Mouse (Mus musculus): Measurements from ENCODE around the gene Osbpl3. TPM values are rescaled to one million over a fixed set of nuclear protein-coding genes. Genes with fewer than 3 reads are reported as not detected.

The Osbpl3 gene
- polyA plus RNA-seq, 1 experiment from 2014 or later = 14.5 TPM

- ATAC-seq (ENCODE audit: insufficient number of reproducible peaks, low FRiP score, low TSS enrichment, low read depth) = no peak
- no peaks in the 10 kb centered on the region for H3K27me3 ChIP-seq
These were observed 10.4 kb upstream of the Osbpl3 start for GRCm38 (mm10) chr6:50466451-50466850.

GRCm38 (mm10) chr6:50464690-50465485 lies 8.9 kb upstream of the Osbpl3 start:
- 78% methylated on average over 9 of the region's 9 CpGs for WGBS
- Histone ChIP-seq H3K27ac (replicated peaks) (no peak overlapping the region), H3K27me3 (no peaks in the 10 kb centered on the region), H3K4me2 (replicated peaks) (no peak overlapping the region), H3K36me3 (no peaks in the 10 kb centered on the region), H3K9me3 (replicated peaks) (no peaks in the 10 kb centered on the region), H3K4me1 (no peaks in the 10 kb centered on the region), H3K9ac (no peak overlapping the region), H3K4me3 (replicated peaks) (no peak overlapping the region)
- no peak for ATAC-seq (ENCODE audit: insufficient number of reproducible peaks, low FRiP score, low TSS enrichment, low read depth)

More at GRCm38 (mm10) chr6:50466451-50466850, 10.4 kb upstream of the Osbpl3 start:
- Histone ChIP-seq H3K4me1 (no peaks in the 10 kb centered on the region), H3K27ac (replicated peaks) (no peak overlapping the region), H3K36me3 (no peaks in the 10 kb centered on the region), H3K4me2 (replicated peaks) (no peak overlapping the region), H3K9ac (no peak overlapping the region), H3K4me3 (replicated peaks) (no peak overlapping the region), H3K9me3 (replicated peaks) (no peaks in the 10 kb centered on the region)
- WGBS = 65% methylated on average over 3 of the region's 3 CpGs

GRCm38 (mm10) chr6:50462026-50462425 lies 6.0 kb upstream of the Osbpl3 start:
- Histone ChIP-seq H3K27ac (replicated peaks) (no peak overlapping the region), H3K36me3 (no peaks in the 10 kb centered on the region), H3K9ac (no peak overlapping the region), H3K4me1 (peaks cover 2% of the 10 kb centered on the region; the same call in 1 of the 2 replicates), H3K4me2 (replicated peaks) (no peak overlapping the region), H3K27me3 (no peaks in the 10 kb centered on the region), H3K9me3 (replicated peaks) (no peaks in the 10 kb centered on the region), H3K4me3 (replicated peaks) (no peak overlapping the region)
- WGBS = 87% methylated on average over 4 of the region's 4 CpGs
- ATAC-seq (ENCODE audit: insufficient number of reproducible peaks, low FRiP score, low TSS enrichment, low read depth) = no peak

DNA sequence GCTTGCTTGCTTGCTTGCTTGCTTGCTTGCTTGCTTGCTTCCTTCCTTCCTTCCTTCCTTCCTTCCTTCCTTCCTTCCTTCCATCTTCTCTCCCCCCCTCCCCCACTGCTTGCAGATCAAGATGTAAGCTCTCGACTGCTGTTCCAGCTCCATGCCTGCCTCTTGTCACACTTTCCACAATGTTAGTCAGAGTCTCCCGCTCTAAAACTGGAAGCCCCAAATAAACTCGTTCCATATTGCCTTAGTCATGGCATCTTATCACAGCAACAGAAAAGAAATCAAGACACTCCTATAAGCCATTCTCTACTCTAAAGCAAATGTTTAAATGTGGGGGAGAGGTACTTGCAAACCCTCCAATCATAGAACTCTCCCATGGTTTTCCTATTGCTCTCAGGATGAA lies 5.6 kb upstream of the Osbpl3 start:
- peaks cover 5% of the 10 kb centered on the region for H3K4me1 ChIP-seq
- H3K36me3 ChIP-seq = no peaks in the 10 kb centered on the region
- no peak overlapping the region for H3K9ac ChIP-seq
- H3K4me3 ChIP-seq (replicated peaks) = no peak overlapping the region
- no peaks in the 10 kb centered on the region for H3K9me3 ChIP-seq (replicated peaks)
- no peak overlapping the region for H3K4me2 ChIP-seq (replicated peaks)
- no peak for ATAC-seq (ENCODE audit: insufficient number of reproducible peaks, low FRiP score, low TSS enrichment, low read depth)
- H3K27ac ChIP-seq (replicated peaks) = no peak overlapping the region
- H3K27me3 ChIP-seq = no peaks in the 10 kb centered on the region
- 78% methylated on average over 3 of the region's 3 CpGs for WGBS

DNA sequence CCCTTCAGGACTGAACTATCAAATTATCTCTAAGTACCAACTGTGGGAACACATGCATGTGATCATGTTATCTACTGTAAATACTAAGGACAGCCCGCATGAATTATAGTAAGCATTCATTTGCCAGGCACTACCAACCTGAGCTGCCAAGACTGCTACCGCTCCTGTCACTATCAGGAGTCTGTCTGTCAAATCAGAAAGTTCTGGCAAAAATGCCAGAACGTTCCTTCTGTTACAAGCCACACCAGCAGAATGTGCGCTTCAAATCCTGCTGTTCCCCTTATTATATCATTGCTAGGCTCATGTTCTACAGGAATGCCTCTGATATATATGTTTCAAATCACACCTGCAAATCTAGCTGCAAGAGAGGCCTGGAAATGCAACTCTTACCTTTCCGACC lies 4.6 kb upstream of the Osbpl3 start:
- H3K27me3 ChIP-seq = no peaks in the 10 kb centered on the region
- ATAC-seq (ENCODE audit: insufficient number of reproducible peaks, low FRiP score, low TSS enrichment, low read depth) = no peak
- H3K4me2 ChIP-seq (replicated peaks) = no peak overlapping the region
- no peak overlapping the region for H3K4me3 ChIP-seq (replicated peaks)
- H3K4me1 ChIP-seq = peaks cover 10% of the 10 kb centered on the region
- no peak overlapping the region for H3K9ac ChIP-seq
- WGBS = 85% methylated on average over 5 of the region's 5 CpGs
- no peak overlapping the region for H3K27ac ChIP-seq (replicated peaks)
- no peaks in the 10 kb centered on the region for H3K36me3 ChIP-seq
- no peaks in the 10 kb centered on the region for H3K9me3 ChIP-seq (replicated peaks)

DNA sequence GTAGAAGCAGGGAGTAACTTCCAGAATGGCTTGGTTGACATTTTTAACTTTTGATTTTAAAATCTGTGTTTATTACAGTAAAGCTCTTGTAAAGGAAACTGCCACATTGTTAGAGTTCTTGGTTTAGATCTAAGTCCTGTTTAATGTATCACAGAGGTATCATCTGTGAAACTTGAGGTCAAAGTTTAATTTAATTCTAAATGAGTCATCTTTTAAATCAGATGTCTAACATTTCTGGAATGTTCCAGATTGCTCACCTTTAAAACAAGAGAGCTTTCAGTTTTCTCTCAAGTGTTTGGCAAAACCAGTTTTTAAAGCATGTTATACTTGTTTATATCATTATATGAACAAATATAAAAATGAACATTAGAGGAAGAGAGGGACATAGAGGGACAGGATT lies 4.2 kb upstream of the Osbpl3 start:
- H3K4me3 ChIP-seq (replicated peaks) = no peak overlapping the region

DNA sequence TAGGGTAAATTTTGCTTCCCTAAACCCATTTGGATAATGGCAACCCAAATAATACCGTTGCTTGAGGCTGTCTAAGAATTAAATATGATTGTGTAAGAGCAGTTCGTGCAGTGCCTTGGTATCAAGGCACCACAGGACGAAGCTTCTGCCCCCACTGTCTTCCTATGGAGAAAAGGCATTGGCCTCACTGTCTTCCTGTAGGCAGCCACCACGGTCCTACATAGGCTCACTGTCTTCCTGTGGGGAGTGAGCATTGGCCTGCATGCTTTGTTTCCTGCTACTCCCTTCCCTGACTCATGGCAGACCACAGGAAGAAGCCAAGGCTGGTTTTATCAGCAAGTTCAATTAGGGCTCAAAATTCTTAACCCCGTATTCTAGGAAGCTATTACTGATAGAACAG lies 3.3 kb upstream of the Osbpl3 start:
- Histone ChIP-seq H3K4me3 (replicated peaks) (no peak overlapping the region), H3K4me2 (replicated peaks) (no peak overlapping the region), H3K36me3 (no peaks in the 10 kb centered on the region), H3K27ac (replicated peaks) (no peak overlapping the region), H3K4me1 (peaks cover 18% of the 10 kb centered on the region), H3K9me3 (replicated peaks) (no peaks in the 10 kb centered on the region), H3K27me3 (no peaks in the 10 kb centered on the region), H3K9ac (no peak overlapping the region)
- 68% methylated on average over 5 of the region's 5 CpGs for WGBS
- ATAC-seq (ENCODE audit: insufficient number of reproducible peaks, low FRiP score, low TSS enrichment, low read depth) = no peak

More for the DNA sequence above, 4.2 kb upstream of the Osbpl3 start:
- Histone ChIP-seq H3K4me2 (replicated peaks) (no peak overlapping the region), H3K9me3 (replicated peaks) (no peaks in the 10 kb centered on the region), H3K9ac (no peak overlapping the region), H3K36me3 (no peaks in the 10 kb centered on the region), H3K27me3 (no peaks in the 10 kb centered on the region), H3K4me1 (peaks cover 10% of the 10 kb centered on the region), H3K27ac (replicated peaks) (no peak overlapping the region)
- ATAC-seq (ENCODE audit: insufficient number of reproducible peaks, low FRiP score, low TSS enrichment, low read depth) = no peak

- no peak for ATAC-seq (ENCODE audit: insufficient number of reproducible peaks, low FRiP score, low TSS enrichment, low read depth)
- Histone ChIP-seq H3K4me2 (replicated peaks) (no peak overlapping the region), H3K9me3 (replicated peaks) (no peaks in the 10 kb centered on the region), H3K27ac (replicated peaks) (no peak overlapping the region), H3K4me3 (replicated peaks) (no peak overlapping the region), H3K9ac (no peak overlapping the region), H3K27me3 (no peaks in the 10 kb centered on the region), H3K36me3 (no peaks in the 10 kb centered on the region), H3K4me1 (peaks cover 26% of the 10 kb centered on the region)
- WGBS = 72% methylated on average over 12 of the region's 12 CpGs
These were observed 1.7 kb upstream of the Osbpl3 start for GRCm38 (mm10) chr6:50457551-50458348.

DNA sequence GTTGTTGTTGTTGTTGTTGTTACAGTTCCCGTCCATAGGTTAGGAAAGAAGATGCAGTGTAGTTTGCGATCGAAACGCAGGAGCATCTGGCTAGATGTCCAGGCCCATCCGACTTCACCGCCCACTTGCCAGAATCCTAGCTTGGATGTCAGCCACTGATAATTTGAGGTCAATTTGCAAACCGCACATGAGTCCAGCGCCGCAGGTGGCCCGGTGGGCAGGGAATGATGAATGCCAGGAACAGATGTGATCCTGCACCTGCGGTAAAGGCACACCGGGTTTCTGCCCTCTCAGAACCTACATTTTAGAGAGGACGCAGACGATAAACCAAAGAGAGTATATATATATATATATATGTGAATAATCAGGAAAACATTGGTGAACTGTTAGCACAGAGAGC lies 705 bp upstream of the Osbpl3 start:
- H3K4me2 ChIP-seq (replicated peaks) = peak overlapping the region; percentile 84
- H3K9ac ChIP-seq = no peak overlapping the region
- ATAC-seq (ENCODE audit: insufficient number of reproducible peaks, low FRiP score, low TSS enrichment, low read depth) = no peak
- peak overlapping the region; percentile 74; the same call in 1 of the 2 replicates for H3K4me3 ChIP-seq (replicated peaks)
- no peak overlapping the region for H3K27ac ChIP-seq (replicated peaks)
- no peaks in the 10 kb centered on the region for H3K9me3 ChIP-seq (replicated peaks)
- H3K4me1 ChIP-seq = peaks cover 26% of the 10 kb centered on the region
- no peaks in the 10 kb centered on the region for H3K27me3 ChIP-seq
- WGBS = 59% methylated on average over 14 of the region's 14 CpGs
- no peaks in the 10 kb centered on the region for H3K36me3 ChIP-seq

DNA sequence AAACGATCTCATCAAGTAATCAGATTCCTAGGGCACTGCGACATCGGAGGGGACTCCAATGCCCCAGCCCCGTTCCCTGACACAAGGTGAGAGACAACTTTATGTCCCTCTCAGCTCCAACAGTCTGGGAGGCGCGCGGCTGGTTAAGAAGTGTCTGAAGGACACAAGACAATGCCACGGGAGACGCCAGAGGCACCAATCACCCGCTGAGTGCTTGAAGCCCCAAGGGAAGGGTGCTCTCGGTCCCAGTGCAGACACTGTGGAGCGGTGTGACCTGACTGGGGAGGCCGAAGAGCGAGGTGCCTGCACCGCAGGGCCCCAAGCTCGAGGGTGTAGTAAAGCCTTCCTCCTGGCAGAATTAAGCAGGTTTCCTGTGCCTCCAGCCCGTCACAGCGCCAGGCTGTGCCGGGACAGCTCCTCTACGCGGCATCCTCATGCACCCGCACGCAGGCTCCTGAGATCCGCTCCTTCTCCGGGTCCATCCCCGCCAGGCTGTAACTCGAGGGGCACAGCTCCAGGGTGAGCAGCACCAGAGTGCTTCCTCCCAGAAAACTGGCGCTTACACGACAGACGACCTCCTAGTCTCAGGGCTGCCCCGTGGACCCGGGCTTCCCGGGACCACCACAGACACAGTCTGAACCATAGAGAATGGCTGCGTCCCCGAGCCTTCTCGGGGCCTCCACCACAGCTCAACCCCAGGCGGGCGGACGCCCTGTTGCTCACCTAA lies 736 bp downstream of the Osbpl3 start:
- under 1% methylated on average over 39 of the region's 39 CpGs for WGBS

GRCm38 (mm10) chr6:50453651-50454050 lies 2.4 kb downstream of the Osbpl3 start:
- H3K4me2 ChIP-seq (replicated peaks) = no peak overlapping the region
- 36% methylated on average over 6 of the region's 6 CpGs for WGBS
- no peak for ATAC-seq (ENCODE audit: insufficient number of reproducible peaks, low FRiP score, low TSS enrichment, low read depth)

More for the DNA sequence above, 736 bp downstream of the Osbpl3 start:
- Histone ChIP-seq H3K9ac (peak overlapping the region; percentile 53), H3K4me3 (replicated peaks) (peak overlapping the region; percentile 74), H3K36me3 (no peaks in the 10 kb centered on the region), H3K27me3 (no peaks in the 10 kb centered on the region), H3K9me3 (replicated peaks) (no peaks in the 10 kb centered on the region), H3K4me1 (peaks cover 26% of the 10 kb centered on the region), H3K4me2 (replicated peaks) (peak overlapping the region; percentile 84), H3K27ac (replicated peaks) (peak overlapping the region; percentile 88)
- ATAC-seq (ENCODE audit: insufficient number of reproducible peaks, low FRiP score, low TSS enrichment, low read depth) = peak; percentile 26

More at GRCm38 (mm10) chr6:50453651-50454050, 2.4 kb downstream of the Osbpl3 start:
- Histone ChIP-seq H3K9ac (no peak overlapping the region), H3K9me3 (replicated peaks) (no peaks in the 10 kb centered on the region), H3K27ac (replicated peaks) (no peak overlapping the region), H3K4me3 (replicated peaks) (no peak overlapping the region), H3K27me3 (no peaks in the 10 kb centered on the region), H3K4me1 (peaks cover 26% of the 10 kb centered on the region), H3K36me3 (no peaks in the 10 kb centered on the region)
